Mouse (Mus musculus) cerebellum, adult 2 months (tissue): ENCODE data around the gene Sdk1.

ENCODE experiments used
- CTCF ChIP-seq: fragments of 200-500 bp; IDR thresholded peaks from 2 replicates; pipeline ENCODE4 v1.5.1; 2011; ENCODE audit warnings: low read depth, mild to moderate bottlenecking, control low read depth, low read length, moderate library complexity, borderline replicate concordance; ENCODE audit not compliant: insufficient read depth
- POLR2A ChIP-seq: fragments of 200-500 bp; IDR thresholded peaks from 2 replicates; pipeline ENCODE4 v1.6.1; 2011; ENCODE audit warnings: low read length, control low read depth, borderline replicate concordance; ENCODE audit not compliant: insufficient read depth

- TF ChIP-seq CTCF = no peak
- TF ChIP-seq POLR2A = no peak
Observed at GRCm38 (mm10) chr5:141748793-141749192, 507.5 kb downstream of the Sdk1 start.
